ENCODE assay signal across 9 mouse cellular contexts in the genomic region with DNA sequence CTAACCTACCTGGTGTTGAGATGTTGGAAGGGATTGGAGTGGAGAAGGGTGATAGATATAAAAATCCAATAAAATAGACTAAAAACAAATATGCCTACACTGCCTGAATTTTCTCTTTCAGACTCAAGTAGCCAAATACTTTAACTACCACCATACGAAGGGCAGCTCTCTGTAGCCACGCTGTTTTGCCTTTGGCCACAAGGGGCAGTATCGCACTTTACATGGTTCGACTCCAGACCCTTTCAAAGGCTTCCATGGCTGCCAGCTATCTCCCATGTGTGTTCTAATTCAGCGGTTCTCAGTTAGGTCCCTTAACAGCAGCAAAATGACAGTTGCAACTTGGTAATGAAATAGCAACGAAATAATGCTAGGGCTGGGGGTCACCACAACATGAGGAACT. TPM values are rescaled to one million over a fixed set of nuclear protein-coding genes. Genes with fewer than 3 reads are reported as not detected.
DNase-seq lines count a peak whose midpoint lies in the region; ATAC-seq lines count a peak whose summit lies in the region.
"Had no signal": no experiment of that assay in that cellular context is flagged by ENCODE, and none has a peak within 500 bp of the region (broad histone marks: within the 10 kb centered on the region; RNA-seq: fewer than 3 reads in every experiment).

No protein-coding gene starts in this region.

- H3K9ac ChIP-seq in forebrain, embryonic 15.5 days (replicated peaks), result no peak overlapping the region
- H3K9ac ChIP-seq: limb, embryonic 13.5 days had no signal

- WGBS in forebrain, embryonic 15.5 days, result 5% methylated on average over 6 of the region's 6 CpGs

- no peaks in the 10 kb centered on the region for H3K9me3 ChIP-seq in forebrain, embryonic 15.5 days
- H3K9me3 ChIP-seq: limb, embryonic 13.5 days had no signal

- peaks cover 4% of the 10 kb centered on the region; the same call in 1 of the 2 replicates for H3K4me1 ChIP-seq in forebrain, embryonic 15.5 days

- no peaks in the 10 kb centered on the region for H3K36me3 ChIP-seq in forebrain, embryonic 15.5 days
- H3K36me3 ChIP-seq: limb, embryonic 13.5 days had no signal

- DNase-seq in MN1 (ENCODE audit: low spot score), result peak; percentile 81
- DNase-seq in cerebellum, adult 11 months, result peak; percentile 78
- peak; percentile 85 to 92 for DNase-seq in layer of hippocampus, postnatal 14 days (ENCODE audit: low spot score in 2 of 2)
- DNase-seq in lung, postnatal 36 days, result peak; percentile 96
- peak; percentile 87 for DNase-seq in right cerebral cortex, postnatal 14 days
- DNase-seq in urinary bladder, postnatal 36 days (ENCODE audit: low spot score in 2 of 2), result peak; percentile 80 to 84

- ATAC-seq in forebrain, embryonic 15.5 days (replicated peaks), result peak; percentile 59; the same call in 1 of the 2 replicates
- peak; percentile 77 to 79 for ATAC-seq in hematopoietic stem cell, adult 5-6 weeks (replicated peaks in 1 of 2; ENCODE audit: insufficient read depth in 1 of 2, low FRiP score in 2 of 2, low TSS enrichment in 1 of 2, low read depth in 1 of 2, poor library complexity in 2 of 2, severe bottlenecking in 2 of 2)

- H3K27me3 ChIP-seq in forebrain, embryonic 15.5 days, result no peaks in the 10 kb centered on the region

- H3K27ac ChIP-seq in forebrain, embryonic 15.5 days (replicated peaks), result no peak overlapping the region
- H3K27ac ChIP-seq: limb, embryonic 13.5 days had no signal

- no peak overlapping the region for H3K4me2 ChIP-seq in forebrain, embryonic 15.5 days (replicated peaks)
- H3K4me2 ChIP-seq: limb, embryonic 13.5 days had no signal

- no peak overlapping the region for H3K4me3 ChIP-seq in forebrain, embryonic 15.5 days
- H3K4me3 ChIP-seq: limb, embryonic 13.5 days had no signal

RNA-seq across cellular contexts. Expression of a gene that starts 16.2 kb away (rescaled TPM):
- 4.2 and 6.4 TPM in 2 replicates for polyA plus RNA-seq in forebrain, embryonic 15.5 days (2015; fragmentation: Nextera tagmentation; extraction: Ambion mirVana)
- total RNA-seq in hematopoietic stem cell, adult 5-6 weeks (2017), result not detected in 2 replicates
- total RNA-seq in layer of hippocampus, postnatal 14 days (2021), result 1 to 10 TPM; 3.3 to 4.5 TPM

RNA-seq across cellular contexts. Expression of a gene that starts 25.7 kb away (rescaled TPM):
- 69.4 and 76.8 TPM in 2 replicates for polyA plus RNA-seq in forebrain, embryonic 15.5 days (2015; fragmentation: Nextera tagmentation; extraction: Ambion mirVana)
- total RNA-seq in hematopoietic stem cell, adult 5-6 weeks (2017), result 141 and 174 TPM in 2 replicates
- 10 to 100 TPM; 14.1 to 19.2 TPM for total RNA-seq in layer of hippocampus, postnatal 14 days (2021)

RNA-seq across cellular contexts. Expression of a gene that starts 57.8 kb away (rescaled TPM):
- polyA plus RNA-seq in forebrain, embryonic 15.5 days (2015; fragmentation: Nextera tagmentation; extraction: Ambion mirVana), result 0.17 and 0.24 TPM in 2 replicates
- 0.25 TPM in 1 of 2 replicates, not detected in the other for total RNA-seq in hematopoietic stem cell, adult 5-6 weeks (2017)
- total RNA-seq in layer of hippocampus, postnatal 14 days (2021), result under 1 TPM in 1 of 2 experiments, not detected in 1; 0.39 TPM
